Mouse (Mus musculus) heart, embryonic 15.5 days (tissue): Measurements from ENCODE around the gene Ggt5. TPM values are rescaled to one million over a fixed set of nuclear protein-coding genes. Genes with fewer than 3 reads are reported as not detected.

ENCODE experiments used
- ATAC-seq: fragments of 200-750 bp; cut with Nextera tagmentation; replicated peaks from 2 replicates; pipeline ENCODE4 v1.8.0; 2017; ENCODE audit warnings: low read depth, moderate TSS enrichment; ENCODE audit not compliant: insufficient number of reproducible peaks, insufficient read depth, low FRiP score
- H3K27ac ChIP-seq: fragments of 300-500 bp; sonication (generic); 2 replicates; pipeline ENCODE4 v1.5.1; 2015; ENCODE audit warnings: mild to moderate bottlenecking, inconsistent platforms
- H3K27me3 ChIP-seq: fragments of 300-500 bp; sonication (generic); 2 replicates; pipeline ENCODE4 v1.6.1; 2015; ENCODE audit warnings: inconsistent platforms
- H3K36me3 ChIP-seq: fragments of 300-500 bp; sonication (generic); 2 replicates; pipeline ENCODE4 v1.6.1; 2015; ENCODE audit warnings: mild to moderate bottlenecking, inconsistent platforms
- H3K4me1 ChIP-seq: fragments of 300-500 bp; sonication (generic); replicated peaks from 2 replicates; pipeline ENCODE4 v1.6.1; 2015; ENCODE audit warnings: inconsistent platforms
- H3K4me2 ChIP-seq: fragments of 300-500 bp; sonication (generic); 2 replicates; pipeline ENCODE4 v1.6.1; 2015; ENCODE audit warnings: inconsistent platforms, mild to moderate bottlenecking, moderate library complexity
- H3K4me3 ChIP-seq: fragments of 300-500 bp; sonication (generic); 2 replicates; pipeline ENCODE4 v1.5.1; 2015; ENCODE audit warnings: mild to moderate bottlenecking, inconsistent platforms
- H3K9ac ChIP-seq: fragments of 300-500 bp; sonication (generic); 2 replicates; pipeline ENCODE4 v1.6.1; 2015; ENCODE audit warnings: mild to moderate bottlenecking, inconsistent platforms
- H3K9me3 ChIP-seq: fragments of 300-500 bp; sonication (generic); replicated peaks from 2 replicates; pipeline ENCODE4 v1.6.1; 2016; ENCODE audit warnings: inconsistent platforms
- WGBS: fragments of 180-500 bp; shearing (Covaris S2); methylation state at CpG from one replicate; pipeline ENCODE4 v1.1.7; 2015; ENCODE audit warnings: mixed read lengths; 5-methylcytosine and 5-hydroxymethylcytosine counted together
- polyA plus RNA-seq: library from polyadenylated mRNA; unstranded; fragments of >200 nt; fragmentation: Nextera tagmentation; extraction: Ambion mirVana; gene quantifications from 2 replicates; pipeline ENCODE4 v1.2.1, GENCODE M21; 2015

Ggt5 gene
- polyA plus RNA-seq, 1 experiment from 2014 or later, result 7.5 TPM

- Histone ChIP-seq H3K36me3 (peaks cover 69% of the 10 kb centered on the region), H3K4me1 (peaks cover 14% of the 10 kb centered on the region)
These were observed 62.4 kb downstream of the Ggt5 start for GRCm38 (mm10) chr10:75651381-75652068.

GRCm38 (mm10) chr10:75654053-75654452, 64.9 kb downstream of the Ggt5 start:
- H3K4me1 ChIP-seq, result no peaks in the 10 kb centered on the region
- peaks cover 92% of the 10 kb centered on the region for H3K36me3 ChIP-seq
- 84% methylated on average over 4 of the region's 4 CpGs for WGBS
- H3K4me2 ChIP-seq, result no peak overlapping the region
- no peak overlapping the region for H3K27ac ChIP-seq
- no peak overlapping the region for H3K4me3 ChIP-seq
- H3K9ac ChIP-seq, result no peak overlapping the region
- H3K9me3 ChIP-seq, result no peaks in the 10 kb centered on the region
- no peak for ATAC-seq
- no peaks in the 10 kb centered on the region for H3K27me3 ChIP-seq

More at GRCm38 (mm10) chr10:75651381-75652068, 62.4 kb downstream of the Ggt5 start:
- ATAC-seq, result no peak
- Histone ChIP-seq H3K9ac (no peak overlapping the region), H3K4me2 (no peak overlapping the region), H3K4me3 (no peak overlapping the region), H3K27me3 (no peaks in the 10 kb centered on the region), H3K9me3 (no peaks in the 10 kb centered on the region), H3K27ac (no peak overlapping the region)
- WGBS, result 91% methylated on average over 16 of the region's 16 CpGs

- H3K27me3 ChIP-seq, result no peaks in the 10 kb centered on the region
- H3K4me2 ChIP-seq, result no peak overlapping the region
- no peak overlapping the region for H3K4me3 ChIP-seq
- no peak for ATAC-seq
- H3K4me1 ChIP-seq, result no peaks in the 10 kb centered on the region
- H3K9ac ChIP-seq, result no peak overlapping the region
- peaks cover 62% of the 10 kb centered on the region for H3K36me3 ChIP-seq
- H3K9me3 ChIP-seq, result no peaks in the 10 kb centered on the region
- no peak overlapping the region for H3K27ac ChIP-seq
- 96% methylated on average over 5 of the region's 5 CpGs for WGBS
These were observed 68.0 kb downstream of the Ggt5 start for GRCm38 (mm10) chr10:75657165-75657564.

- ATAC-seq, result no peak
- 94% methylated on average over 7 of the region's 7 CpGs for WGBS
These were observed 68.6 kb downstream of the Ggt5 start for GRCm38 (mm10) chr10:75657772-75658171.

GRCm38 (mm10) chr10:75661381-75661780, 72.2 kb downstream of the Ggt5 start:
- Histone ChIP-seq H3K27ac (no peak overlapping the region), H3K36me3 (peaks cover 32% of the 10 kb centered on the region), H3K4me1 (peaks cover 8% of the 10 kb centered on the region), H3K4me3 (no peak overlapping the region), H3K9me3 (no peaks in the 10 kb centered on the region), H3K9ac (no peak overlapping the region), H3K4me2 (no peak overlapping the region), H3K27me3 (no peaks in the 10 kb centered on the region)
- 73% methylated on average over 6 of the region's 6 CpGs for WGBS
- no peak for ATAC-seq

More at GRCm38 (mm10) chr10:75657772-75658171, 68.6 kb downstream of the Ggt5 start:
- Histone ChIP-seq H3K27ac (no peak overlapping the region), H3K9ac (no peak overlapping the region), H3K27me3 (no peaks in the 10 kb centered on the region), H3K4me3 (no peak overlapping the region), H3K36me3 (peaks cover 60% of the 10 kb centered on the region), H3K4me1 (no peaks in the 10 kb centered on the region), H3K9me3 (no peaks in the 10 kb centered on the region), H3K4me2 (no peak overlapping the region)

- peaks cover 13% of the 10 kb centered on the region for H3K4me1 ChIP-seq
- H3K27me3 ChIP-seq, result no peaks in the 10 kb centered on the region
- no peak overlapping the region for H3K4me2 ChIP-seq
- H3K4me3 ChIP-seq, result no peak overlapping the region
- no peak overlapping the region for H3K27ac ChIP-seq
- H3K9me3 ChIP-seq, result no peaks in the 10 kb centered on the region
- WGBS, result 85% methylated on average over 3 of the region's 3 CpGs
- no peak for ATAC-seq
- no peak overlapping the region for H3K9ac ChIP-seq
- H3K36me3 ChIP-seq, result peaks cover 27% of the 10 kb centered on the region
These were observed 72.7 kb downstream of the Ggt5 start for GRCm38 (mm10) chr10:75661876-75662275.

GRCm38 (mm10) chr10:75662575-75662974, 73.4 kb downstream of the Ggt5 start:
- no peak overlapping the region for H3K27ac ChIP-seq
- 82% methylated on average over 4 of the region's 4 CpGs for WGBS
- H3K27me3 ChIP-seq, result no peaks in the 10 kb centered on the region
- H3K36me3 ChIP-seq, result peaks cover 20% of the 10 kb centered on the region; the same call in 1 of the 2 replicates
- no peak overlapping the region for H3K4me2 ChIP-seq
- ATAC-seq, result no peak
- H3K4me3 ChIP-seq, result no peak overlapping the region
- H3K9me3 ChIP-seq, result no peaks in the 10 kb centered on the region
- H3K9ac ChIP-seq, result no peak overlapping the region
- H3K4me1 ChIP-seq, result peaks cover 15% of the 10 kb centered on the region

GRCm38 (mm10) chr10:75664673-75665270, 75.6 kb downstream of the Ggt5 start:
- Histone ChIP-seq H3K9ac (no peak overlapping the region), H3K36me3 (0 out of 2 replicates have a peak, but pooled peaks cover 7% of the 10 kb centered on the region), H3K4me1 (peaks cover 23% of the 10 kb centered on the region), H3K27ac (no peak overlapping the region), H3K4me3 (no peak overlapping the region), H3K9me3 (no peaks in the 10 kb centered on the region), H3K27me3 (no peaks in the 10 kb centered on the region), H3K4me2 (no peak overlapping the region)
- ATAC-seq, result no peak
- WGBS, result 86% methylated on average over 6 of the region's 6 CpGs

GRCm38 (mm10) chr10:75666451-75667030, 77.4 kb downstream of the Ggt5 start:
- Histone ChIP-seq H3K27ac (peak overlapping the region; percentile 87), H3K4me2 (peak overlapping the region; percentile 88), H3K36me3 (peaks cover 18% of the 10 kb centered on the region), H3K4me1 (peaks cover 23% of the 10 kb centered on the region), H3K27me3 (no peaks in the 10 kb centered on the region), H3K9ac (peak overlapping the region; percentile 86), H3K4me3 (peak overlapping the region; percentile 85), H3K9me3 (no peaks in the 10 kb centered on the region)
- no peak for ATAC-seq
- 42% methylated on average over 4 of the region's 4 CpGs for WGBS
